ENCODE assay signal across 17 mouse cellular contexts in the genomic region with DNA sequence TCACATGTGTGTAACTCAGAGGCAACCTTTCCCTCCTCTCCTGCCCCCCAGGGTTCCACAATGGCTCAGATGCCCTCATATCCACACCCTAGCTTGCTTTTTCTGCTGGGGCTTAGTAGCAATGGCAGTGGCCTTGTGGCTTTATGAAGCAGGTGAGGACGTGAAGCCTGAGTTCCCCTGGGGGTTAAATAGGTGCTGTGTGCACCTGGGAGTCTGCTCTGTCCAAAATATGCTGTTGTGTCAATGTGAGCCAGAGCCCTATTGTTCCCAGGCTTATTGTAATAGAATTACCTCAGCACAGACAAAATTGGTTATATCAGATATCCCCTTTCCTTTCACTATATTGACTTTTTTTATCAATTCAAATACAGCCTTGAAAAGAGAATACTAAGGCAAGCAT.
"Had no signal": no experiment of that assay in that cellular context is flagged by ENCODE, and none has a peak within 500 bp of the region (broad histone marks: within the 10 kb centered on the region; RNA-seq: fewer than 3 reads in every experiment).

No protein-coding gene starts in this region.

- H3K27me3 ChIP-seq: neural tube, embryonic 12.5 days; neural tube, embryonic 13.5 days; neural tube, embryonic 15.5 days; stomach, embryonic 15.5 days had no signal

- H3K27ac ChIP-seq: neural tube, embryonic 12.5 days; neural tube, embryonic 13.5 days; neural tube, embryonic 15.5 days; stomach, embryonic 15.5 days; stomach, postnatal 0 days had no signal

- H3K9ac ChIP-seq: neural tube, embryonic 12.5 days; neural tube, embryonic 13.5 days; neural tube, embryonic 15.5 days; stomach, embryonic 15.5 days had no signal

- H3K36me3 ChIP-seq: stomach, embryonic 15.5 days had no signal

- H3K4me1 ChIP-seq: neural tube, embryonic 12.5 days; neural tube, embryonic 13.5 days; neural tube, embryonic 15.5 days; stomach, embryonic 15.5 days had no signal

- H3K9me3 ChIP-seq: neural tube, embryonic 12.5 days; neural tube, embryonic 13.5 days; neural tube, embryonic 15.5 days; stomach, embryonic 15.5 days had no signal

- H3K4me3 ChIP-seq: neural tube, embryonic 12.5 days; neural tube, embryonic 13.5 days; neural tube, embryonic 15.5 days; stomach, embryonic 15.5 days had no signal

- H3K4me2 ChIP-seq: neural tube, embryonic 12.5 days; neural tube, embryonic 13.5 days; neural tube, embryonic 15.5 days; stomach, embryonic 15.5 days had no signal

- DNase-seq: retina, postnatal 1 day; right cerebral cortex, adult 18-20 months; right cerebral cortex, postnatal 14 days; right cerebral cortex, postnatal 25 days; right cerebral cortex, postnatal 4 days; spleen, adult 18-20 months; thymus, adult 18-20 months; thymus, adult 2 months; thymus, postnatal 14 days; thymus, postnatal 25 days; thymus, postnatal 36 days; thymus, postnatal 4 days had no signal
